Mouse (Mus musculus): ENCODE measurements at regions not wholly inside any gene's neighbourhood (a gene's known extent, or its start where the extent isn't known, plus 50 kb on each side); places are given as distances from the start of the nearest gene placed in this dataset.

DNA sequence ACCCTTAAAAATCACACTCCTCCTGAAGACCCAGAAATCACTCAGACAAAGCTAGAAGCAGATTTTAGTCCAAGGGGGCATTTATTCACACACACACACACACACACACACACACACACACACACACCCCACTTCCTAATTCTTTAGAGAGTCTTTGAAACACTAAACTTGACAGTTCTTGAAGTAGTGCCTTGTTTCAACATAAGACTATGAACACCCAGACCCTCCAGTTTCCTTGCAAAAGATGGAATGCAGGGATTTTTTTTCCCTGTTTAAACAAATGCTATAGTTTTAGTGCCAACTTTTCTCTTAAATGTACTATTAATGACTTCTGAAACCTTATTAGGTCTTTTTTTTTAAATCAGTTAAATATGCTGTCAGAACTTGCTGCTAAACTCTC, 279.2 kb upstream of the Fat1 start:
- intact Hi-C loops (cut with DNase I) = no loop called here

GRCm38 (mm10) chr8:44656470-44656869, 278.8 kb upstream of the Fat1 start:
- intact Hi-C loops (cut with DNase I) = no loop called here
- DNase-seq = no peak

More for the DNA sequence above, 279.2 kb upstream of the Fat1 start:
- DNase-seq = no peak

- intact Hi-C loops (cut with DNase I) = no loop called here
Measured at GRCm38 (mm10) chr8:44661696-44662095, 273.6 kb upstream of the Fat1 start.

DNA sequence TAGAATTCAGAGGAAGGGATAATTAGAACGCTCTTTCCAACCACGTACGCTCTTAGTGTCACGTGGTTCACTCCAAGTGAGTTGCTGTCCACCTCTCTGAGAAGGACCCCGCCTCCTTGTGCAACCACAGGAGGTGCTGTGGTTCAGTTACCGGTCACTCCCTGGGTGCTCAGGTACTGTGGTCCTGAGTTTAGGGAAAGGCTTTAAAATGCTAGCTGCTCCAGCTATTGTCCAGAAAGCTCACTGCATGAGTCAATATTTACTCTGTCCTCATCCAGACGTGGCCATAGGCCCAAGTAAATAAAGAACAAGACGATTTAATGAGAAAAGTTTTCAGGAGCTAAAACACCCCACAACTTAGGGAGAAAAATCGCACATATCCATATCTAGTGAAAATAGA, 248.1 kb upstream of the Fat1 start:
- DNase-seq = no peak
- intact Hi-C loops (cut with DNase I) = no loop called here

More at GRCm38 (mm10) chr8:44661696-44662095, 273.6 kb upstream of the Fat1 start:
- DNase-seq = no peak

DNA sequence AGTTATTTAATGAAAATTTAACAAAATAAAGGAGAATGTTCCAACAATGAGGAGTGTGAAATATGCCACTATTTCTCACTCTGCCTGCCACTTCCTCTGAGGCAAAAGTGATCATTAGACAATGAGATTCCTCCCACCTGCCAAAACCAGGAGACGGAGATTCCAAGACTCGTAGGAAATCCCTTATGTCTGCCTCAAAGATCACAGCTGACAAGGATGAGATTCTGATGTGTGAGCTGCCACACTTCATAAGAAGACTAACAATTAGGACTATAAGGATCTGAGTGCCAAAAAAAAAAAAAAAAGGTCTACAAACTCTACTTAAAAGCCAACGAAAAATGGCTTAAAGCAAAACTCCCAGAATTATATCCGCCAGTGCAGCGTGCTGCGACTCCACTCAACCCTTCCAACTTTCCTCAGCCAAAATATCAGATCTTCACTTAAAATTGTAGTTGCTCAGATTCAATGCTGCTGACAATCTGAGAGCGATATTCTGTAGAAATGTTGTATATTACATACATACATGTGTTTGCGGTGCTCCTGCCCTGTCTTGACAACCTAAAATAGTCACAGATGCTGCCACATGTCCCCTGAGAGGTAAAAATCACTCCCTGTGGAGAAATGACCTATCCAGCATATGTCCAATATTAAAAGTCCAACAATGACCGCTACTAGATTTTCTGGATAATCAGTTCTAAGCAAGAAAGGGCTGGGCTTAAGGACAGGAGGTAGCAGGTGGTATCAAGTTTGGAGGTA, 245.2 kb upstream of the Fat1 start:
- intact Hi-C loops (cut with DNase I) = no loop called here
- peak; percentile 9 for DNase-seq

DNA sequence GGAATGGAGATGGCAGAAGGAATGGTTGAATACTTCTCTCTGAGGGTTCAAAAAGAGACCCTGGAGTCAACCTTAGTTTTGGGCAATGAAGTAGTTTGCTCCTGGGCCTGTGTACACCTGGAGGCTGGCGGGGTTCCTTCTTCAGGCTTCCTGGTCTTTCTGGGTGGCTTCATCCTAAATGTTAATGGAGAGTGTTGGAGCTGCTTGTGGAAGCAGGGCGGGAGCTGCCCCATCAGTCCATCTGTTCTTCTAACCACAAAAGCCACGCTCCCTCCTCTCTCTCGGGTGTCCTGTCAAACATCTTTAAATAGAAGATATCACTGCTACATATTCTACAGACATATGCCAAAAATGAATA, 244.7 kb upstream of the Fat1 start:
- intact Hi-C loops (cut with DNase I) = no loop called here
- peak; percentile 25 for DNase-seq

- peak; percentile 53 for DNase-seq
- intact Hi-C loops (cut with DNase I) = no loop called here
Measured at GRCm38 (mm10) chr8:44691140-44691539, 244.1 kb upstream of the Fat1 start.

GRCm38 (mm10) chr8:44692036-44692688, 243.1 kb upstream of the Fat1 start:
- DNase-seq = no peak
- intact Hi-C loops (cut with DNase I) = no loop called here

DNA sequence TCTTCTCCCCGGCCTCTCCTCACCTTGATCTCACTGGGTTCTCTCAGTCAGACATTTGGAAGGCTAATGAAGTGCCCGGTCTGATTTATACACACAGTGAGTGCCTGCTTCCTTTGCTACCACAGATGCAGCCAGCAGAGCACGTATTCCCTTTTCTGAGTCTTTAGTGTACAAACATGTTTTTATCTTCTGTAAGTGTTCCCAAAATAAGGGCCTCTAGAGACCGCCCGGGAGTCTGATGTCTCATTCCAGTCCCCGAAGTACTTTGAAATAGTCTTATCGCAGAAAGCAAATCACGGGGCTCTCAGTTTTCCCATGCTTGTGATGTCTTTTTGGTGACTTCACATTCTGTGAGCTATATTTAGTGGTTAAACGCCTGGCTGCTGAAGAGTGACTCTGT, 240.4 kb upstream of the Fat1 start:
- DNase-seq = no peak
- intact Hi-C loops (cut with DNase I) = no loop called here

DNA sequence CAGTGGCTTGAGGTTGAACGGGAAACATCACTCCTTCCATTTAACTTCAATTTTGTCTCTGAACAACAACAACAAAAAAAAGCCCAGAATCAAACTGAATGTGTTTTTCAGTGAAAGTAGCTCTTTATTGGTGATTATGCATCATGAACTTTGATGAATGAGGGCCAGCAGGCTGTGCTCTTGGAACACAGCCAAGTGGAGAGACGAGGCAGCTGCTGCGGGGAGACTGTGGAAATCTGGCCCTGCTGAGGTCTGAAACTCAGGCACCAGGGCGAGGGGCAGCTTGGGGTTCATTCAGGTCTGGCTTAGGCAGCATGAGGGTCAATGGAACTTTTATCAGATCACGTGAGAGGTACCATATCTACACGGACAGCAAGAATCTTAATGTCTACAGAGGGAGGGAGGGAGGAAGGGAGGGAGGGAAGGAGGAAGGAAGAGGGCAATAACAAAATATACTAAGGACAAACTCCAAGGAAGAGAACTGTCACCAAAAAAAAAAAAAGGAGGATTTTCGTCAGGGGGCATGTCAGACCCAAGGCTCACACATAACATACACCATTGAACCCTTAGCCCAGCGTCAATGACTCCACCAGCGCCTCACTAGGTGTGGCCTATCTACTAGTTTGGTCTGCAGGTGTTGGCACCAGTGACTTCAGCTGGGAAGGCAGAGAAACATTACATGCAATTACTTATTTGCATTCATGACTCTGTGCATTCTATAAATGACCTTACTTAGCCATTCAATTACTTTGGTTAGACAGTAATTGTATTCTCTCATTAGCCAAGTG, 239.0 kb upstream of the Fat1 start:
- intact Hi-C loops (cut with DNase I) = no loop called here
- DNase-seq = peak; percentile 78

GRCm38 (mm10) chr8:44699384-44700105, 235.7 kb upstream of the Fat1 start:
- no peak for DNase-seq
- intact Hi-C loops (cut with DNase I) = no loop called here

DNA sequence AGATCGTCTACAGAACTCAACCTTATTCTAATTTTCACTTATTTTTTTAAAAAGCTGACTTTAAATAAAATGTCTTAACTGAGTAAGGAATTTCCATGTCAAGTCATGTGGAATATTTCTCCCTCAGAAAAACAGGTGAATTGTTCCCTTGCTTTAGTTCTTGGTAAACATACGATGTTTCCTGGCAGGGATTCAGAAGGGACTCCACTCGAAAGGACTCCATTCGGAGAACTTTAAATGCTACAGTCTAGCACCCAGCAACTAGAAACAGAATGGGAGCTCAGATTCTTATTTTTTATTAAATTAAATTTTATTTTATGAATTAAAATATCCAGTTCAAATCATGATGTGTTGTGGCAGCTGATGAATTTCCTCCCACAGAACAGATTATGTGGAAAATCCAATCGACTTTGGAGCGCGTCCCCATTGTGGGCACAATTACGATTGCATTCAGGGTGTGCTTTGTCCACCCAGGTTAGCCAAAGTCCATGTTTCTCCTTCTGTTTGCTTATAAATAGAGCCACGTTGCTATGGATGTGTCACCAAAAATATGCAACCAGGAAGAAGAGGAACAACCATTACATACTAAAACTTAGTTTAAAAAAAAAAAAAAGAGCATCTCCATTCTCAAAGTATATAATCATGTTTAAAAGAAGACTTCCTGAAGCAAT, 230.5 kb upstream of the Fat1 start:
- no peak for DNase-seq

GRCm38 (mm10) chr8:44708659-44709170, 226.5 kb upstream of the Fat1 start:
- intact Hi-C loops (cut with DNase I) = no loop called here
- DNase-seq = no peak

More for the DNA sequence above, 230.5 kb upstream of the Fat1 start:
- intact Hi-C loops (cut with DNase I) = no loop called here

DNA sequence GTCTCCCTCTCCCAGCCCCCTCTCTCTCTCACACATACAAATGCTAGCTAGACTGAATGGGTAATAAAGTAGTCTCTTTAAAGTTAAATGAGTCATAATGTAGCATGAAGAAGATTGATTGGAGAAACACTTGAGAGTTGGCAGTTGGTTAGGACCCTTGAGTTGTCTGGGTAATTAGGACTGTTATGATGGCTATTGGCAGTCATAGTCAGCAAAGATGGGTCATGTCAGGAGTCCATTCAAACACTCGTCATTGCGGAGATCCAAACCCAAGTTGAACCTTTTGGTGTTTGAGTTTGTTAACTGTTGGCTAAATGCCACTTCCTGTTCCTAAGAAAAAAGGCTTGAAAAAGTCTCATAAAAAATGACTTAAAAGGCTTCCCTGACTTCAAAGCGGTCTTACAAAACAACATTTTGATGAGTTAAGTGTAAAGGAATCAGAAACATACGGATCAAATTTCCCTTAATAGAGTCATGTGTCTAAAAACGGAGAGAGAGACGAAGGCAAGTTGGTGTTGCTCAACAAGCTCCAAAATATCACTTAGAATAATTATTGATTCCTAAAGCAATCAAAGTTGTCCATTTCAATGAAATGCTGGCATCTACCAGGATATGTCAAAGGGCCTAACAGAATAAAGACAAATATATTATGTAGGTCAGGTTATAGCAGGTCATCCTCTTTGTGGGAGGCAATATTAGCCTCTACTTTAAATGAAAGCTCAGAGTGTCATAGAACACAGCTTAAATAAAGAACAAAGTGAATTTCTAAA, 225.9 kb upstream of the Fat1 start:
- DNase-seq = no peak
- intact Hi-C loops (cut with DNase I) = no loop called here

DNA sequence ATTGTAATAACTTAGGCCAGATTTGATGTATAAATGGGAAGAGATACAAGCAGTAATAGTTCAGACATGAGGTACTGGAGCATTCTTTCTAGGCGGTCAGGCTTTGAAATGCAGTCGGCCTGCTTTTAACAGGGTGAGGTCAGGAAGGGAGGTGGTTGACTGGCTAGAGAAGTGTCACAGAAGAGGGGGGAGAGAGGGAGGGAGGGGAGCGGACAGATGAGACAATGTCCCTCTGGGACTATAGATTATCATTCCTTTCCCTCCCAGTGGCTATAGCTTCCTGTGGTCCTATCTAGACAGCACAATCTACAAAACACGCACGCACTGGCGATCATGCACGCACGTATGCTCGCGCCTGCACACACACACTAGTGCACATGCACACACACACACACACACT, 200.7 kb upstream of the Fat1 start:
- intact Hi-C loops (cut with DNase I) = no loop called here
- no peak for DNase-seq

GRCm38 (mm10) chr8:44735801-44736200, 199.4 kb upstream of the Fat1 start:
- peak; percentile 5 for DNase-seq
- intact Hi-C loops (cut with DNase I) = no loop called here

DNA sequence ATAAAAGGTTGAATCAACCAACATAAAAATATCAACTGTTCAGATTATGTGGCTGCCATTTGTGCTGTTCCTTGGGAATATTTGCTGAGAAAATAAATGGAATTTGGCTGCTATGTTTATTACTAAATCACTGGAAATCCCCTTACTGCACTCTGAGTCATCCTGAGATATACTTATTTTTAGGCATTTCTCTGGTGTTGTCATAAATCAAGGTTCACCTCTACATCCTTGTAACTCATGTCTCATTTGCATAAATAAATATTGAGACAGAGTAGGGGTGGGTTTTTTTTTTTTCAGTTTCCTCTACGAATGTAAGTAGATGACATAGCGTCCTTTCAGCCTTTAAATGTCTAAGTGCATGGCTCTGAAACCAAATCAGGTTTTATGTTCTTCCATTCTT, 191.9 kb upstream of the Fat1 start:
- intact Hi-C loops (cut with DNase I) = no loop called here

DNA sequence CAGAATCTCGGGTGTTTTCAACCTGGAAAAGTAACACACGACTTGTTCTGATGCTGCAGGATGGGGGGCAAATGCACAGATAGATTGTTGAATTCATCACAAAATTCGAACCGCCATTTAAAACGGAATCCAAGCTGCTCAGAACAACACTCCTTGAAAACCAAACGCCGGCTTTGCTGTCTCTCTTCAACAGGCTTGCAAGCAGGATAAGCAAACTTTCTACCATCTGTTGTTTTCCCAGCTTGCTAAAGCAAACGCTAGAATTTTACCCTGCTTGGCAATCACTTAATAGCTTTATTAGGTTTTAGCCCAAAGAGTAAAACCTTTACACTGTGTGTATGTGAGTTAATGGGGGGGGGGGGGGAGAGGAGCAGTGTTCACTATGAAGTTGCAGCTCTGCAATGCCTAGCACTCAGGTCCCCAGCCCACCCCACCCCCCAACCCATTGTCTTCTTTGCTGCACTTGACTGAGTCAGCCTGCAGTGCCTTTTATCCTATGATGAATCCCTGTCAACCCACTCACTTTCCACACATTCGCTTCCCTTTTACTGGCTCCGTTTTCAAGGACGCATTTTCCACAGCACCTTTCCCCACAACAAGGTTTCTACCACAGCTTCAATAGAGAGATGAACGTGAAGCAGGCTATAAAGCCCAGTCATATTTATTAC, 190.1 kb upstream of the Fat1 start:
- DNase-seq = no peak
- intact Hi-C loops (cut with DNase I) = no loop called here

More for the DNA sequence above, 191.9 kb upstream of the Fat1 start:
- DNase-seq = no peak

- intact Hi-C loops (cut with DNase I) = no loop called here
- DNase-seq = peak; percentile 11
Measured at GRCm38 (mm10) chr8:44758727-44759126, 176.5 kb upstream of the Fat1 start.

Data from left cerebral cortex, postnatal 4 days (tissue).